Mouse (Mus musculus) ES-Bruce4 (cell line): ENCODE measurements around the gene Zeb2.

Experiments
- CTCF ChIP-seq: IDR thresholded peaks from one replicate; pipeline ENCODE4 v1.8.1; 2011; ENCODE audit warnings: low read depth, low read length
- EP300 ChIP-seq: IDR thresholded peaks from 2 replicates; pipeline ENCODE4 v1.6.1; 2011; ENCODE audit warnings: low read depth, low read length; ENCODE audit not compliant: insufficient read depth
- POLR2A ChIP-seq: IDR thresholded peaks from one replicate; pipeline ENCODE4 v1.8.1; 2011; ENCODE audit warnings: low read length; ENCODE audit not compliant: insufficient read depth

GRCm38 (mm10) chr2:44973828-44974227, 143.4 kb downstream of the Zeb2 start:
- no peak for TF ChIP-seq CTCF
- no peak for TF ChIP-seq POLR2A
- no peak for TF ChIP-seq EP300
